12 mouse cellular contexts compared by ENCODE assay signal in the genomic region with DNA sequence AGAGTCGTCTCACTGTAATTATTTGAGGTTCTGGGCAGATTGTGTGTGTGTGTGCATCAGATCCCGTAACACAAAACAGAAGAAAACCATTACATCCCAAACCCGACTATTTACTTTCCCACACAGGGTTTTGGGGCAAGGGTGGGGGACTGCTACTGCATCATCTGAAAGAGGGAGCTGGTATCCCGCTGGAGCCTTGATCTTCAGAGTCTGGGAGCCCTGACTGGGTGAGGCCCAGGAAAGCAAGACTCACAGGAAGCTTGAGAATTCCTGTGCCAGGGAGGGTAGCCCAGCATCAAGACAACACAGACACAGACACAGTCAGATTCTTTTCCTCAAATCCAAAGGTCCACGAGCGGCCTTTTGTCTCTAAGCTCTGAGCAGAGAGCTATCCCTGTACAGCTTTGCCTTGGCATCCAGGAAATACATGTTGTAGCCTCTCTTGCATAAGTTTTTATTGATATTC. TPM values are rescaled to one million over a fixed set of nuclear protein-coding genes. Genes with fewer than 3 reads are reported as not detected.
DNase-seq lines count a peak whose midpoint lies in the region; ATAC-seq lines count a peak whose summit lies in the region.
"Had no signal": no experiment of that assay in that cellular context is flagged by ENCODE, and none has a peak within 500 bp of the region (broad histone marks: within the 10 kb centered on the region; RNA-seq: fewer than 3 reads in every experiment).

No protein-coding gene starts in this region.

- H3K27me3 ChIP-seq in heart, embryonic 14.5 days (ENCODE audit: control insufficient read depth, insufficient read depth, low read length): no peaks in the 10 kb centered on the region
- no peaks in the 10 kb centered on the region for H3K27me3 ChIP-seq in embryonic facial prominence, embryonic 11.5 days (ENCODE audit: control insufficient read depth, insufficient read depth, low read length)
- H3K27me3 ChIP-seq in hindbrain, embryonic 11.5 days (ENCODE audit: control insufficient read depth, insufficient read depth, low read length): no peaks in the 10 kb centered on the region

- no peak overlapping the region for H3K27ac ChIP-seq in heart, embryonic 14.5 days (replicated peaks in 1 of 2; ENCODE audit: control insufficient read depth in 1 of 2, insufficient read depth in 1 of 2, low read depth in 2 of 2, low read length in 2 of 2)
- no peak overlapping the region for H3K27ac ChIP-seq in embryonic facial prominence, embryonic 11.5 days (replicated peaks; ENCODE audit: low read depth, low read length)
- no peak overlapping the region for H3K27ac ChIP-seq in hindbrain, embryonic 11.5 days (ENCODE audit: low read depth, low read length)
- H3K27ac ChIP-seq: liver, embryonic 15.5 days had no signal

- WGBS in heart, embryonic 14.5 days: 40% methylated on average over 6 of the region's 6 CpGs
- WGBS in embryonic facial prominence, embryonic 11.5 days: 32% methylated on average over 6 of the region's 6 CpGs
- 29% methylated on average over 6 of the region's 6 CpGs for WGBS in hindbrain, embryonic 11.5 days

- ATAC-seq in heart, embryonic 14.5 days (ENCODE audit: insufficient number of reproducible peaks, insufficient read depth, low FRiP score, low read depth): no peak
- ATAC-seq in embryonic facial prominence, embryonic 11.5 days (replicated peaks; ENCODE audit: insufficient number of reproducible peaks, low FRiP score, low TSS enrichment, low read depth): no peak
- ATAC-seq in hindbrain, embryonic 11.5 days (ENCODE audit: low FRiP score): no peak
- ATAC-seq: intestine, embryonic 16.5 days had no signal

- no peaks in the 10 kb centered on the region for H3K36me3 ChIP-seq in heart, embryonic 14.5 days (ENCODE audit: control insufficient read depth, insufficient read depth, low read length)
- no peaks in the 10 kb centered on the region for H3K36me3 ChIP-seq in embryonic facial prominence, embryonic 11.5 days (replicated peaks; ENCODE audit: control insufficient read depth, insufficient read depth, low read depth, low read length)
- H3K36me3 ChIP-seq in hindbrain, embryonic 11.5 days (ENCODE audit: control insufficient read depth, insufficient read depth, low read length): no peaks in the 10 kb centered on the region
- H3K36me3 ChIP-seq: liver, embryonic 15.5 days had no signal

- no peak overlapping the region for H3K4me3 ChIP-seq in heart, embryonic 14.5 days (ENCODE audit: control insufficient read depth in 1 of 2, insufficient read depth in 1 of 2, low read depth in 1 of 2, low read length in 2 of 2)
- no peak overlapping the region for H3K4me3 ChIP-seq in embryonic facial prominence, embryonic 11.5 days (ENCODE audit: low read depth, low read length)
- H3K4me3 ChIP-seq in hindbrain, embryonic 11.5 days (ENCODE audit: low read depth, low read length): no peak overlapping the region
- H3K4me3 ChIP-seq: liver, embryonic 15.5 days had no signal

- DNase-seq in heart, adult 18-20 months: no peak
- peak; percentile 33 for DNase-seq in embryonic facial prominence, embryonic 11.5 days (ENCODE audit: low spot score)
- peak; percentile 36 for DNase-seq in hindbrain, embryonic 11.5 days (ENCODE audit: low spot score)
- DNase-seq in lung, postnatal 36 days: peak; percentile 50
- no peak for DNase-seq in urinary bladder, postnatal 25 days (ENCODE audit: low spot score)
- DNase-seq in cerebellum, postnatal 4 days (ENCODE audit: low spot score in 2 of 2): no peak
- no peak for DNase-seq in adrenal gland, postnatal 10 days
- DNase-seq: layer of hippocampus, adult 9-11 months; thymus, adult 18-20 months had no signal

- no peaks in the 10 kb centered on the region for H3K9me3 ChIP-seq in heart, embryonic 14.5 days (ENCODE audit: control insufficient read depth, low read length)
- no peaks in the 10 kb centered on the region for H3K9me3 ChIP-seq in embryonic facial prominence, embryonic 11.5 days (replicated peaks; ENCODE audit: control insufficient read depth, low read length)
- no peaks in the 10 kb centered on the region for H3K9me3 ChIP-seq in hindbrain, embryonic 11.5 days (ENCODE audit: control insufficient read depth, low read length)
- H3K9me3 ChIP-seq: liver, embryonic 15.5 days had no signal

- peaks cover 5 to 7% of the 10 kb centered on the region in 2 experiments; a peak in 2 of 4 replicates for H3K4me1 ChIP-seq in heart, embryonic 14.5 days (ENCODE audit: control insufficient read depth in 2 of 2, insufficient read depth in 2 of 2, low read length in 2 of 2)
- no peaks in the 10 kb centered on the region for H3K4me1 ChIP-seq in embryonic facial prominence, embryonic 11.5 days (ENCODE audit: control insufficient read depth, insufficient read depth, low read length)
- H3K4me1 ChIP-seq in hindbrain, embryonic 11.5 days (replicated peaks; ENCODE audit: control insufficient read depth, insufficient read depth, low read length): no peaks in the 10 kb centered on the region
- H3K4me1 ChIP-seq: liver, embryonic 15.5 days had no signal

- peak overlapping the region; percentile 45 for H3K4me2 ChIP-seq in heart, embryonic 14.5 days (ENCODE audit: low read length)
- H3K4me2 ChIP-seq in embryonic facial prominence, embryonic 11.5 days (ENCODE audit: low read depth, low read length): no peak overlapping the region
- H3K4me2 ChIP-seq in hindbrain, embryonic 11.5 days (replicated peaks; ENCODE audit: low read depth, low read length): no peak overlapping the region
- H3K4me2 ChIP-seq: liver, embryonic 15.5 days had no signal

- H3K9ac ChIP-seq in heart, embryonic 14.5 days (ENCODE audit: low read length): peak overlapping the region; percentile 25; the same call in 1 of the 2 replicates
- no peak overlapping the region; the same call in none of the 2 replicates for H3K9ac ChIP-seq in embryonic facial prominence, embryonic 11.5 days (replicated peaks; ENCODE audit: low read length)
- no peak overlapping the region for H3K9ac ChIP-seq in hindbrain, embryonic 11.5 days (ENCODE audit: low read depth, low read length)
- H3K9ac ChIP-seq: liver, embryonic 15.5 days had no signal

RNA-seq across cellular contexts. Expression of a gene that starts 41.0 kb away (rescaled TPM):
- 26.7 and 27.0 TPM in 2 replicates for polyA plus RNA-seq in heart, embryonic 14.5 days (2014; fragmentation: Nextera tagmentation; extraction: Ambion mirVana)
- 10 to 100 TPM; 36.7 to 37.1 TPM for total RNA-seq in heart, adult 18-20 months (2021)
- polyA plus RNA-seq in embryonic facial prominence, embryonic 11.5 days (2014; fragmentation: Nextera tagmentation; extraction: Ambion mirVana): 63.5 and 68.9 TPM in 2 replicates
- 18.5 and 23.5 TPM in 2 replicates for polyA plus RNA-seq in hindbrain, embryonic 11.5 days (2014; fragmentation: Nextera tagmentation; extraction: Ambion mirVana)
- total RNA-seq in adrenal gland, postnatal 10 days (2021): 10 to 100 TPM; 32.0 to 38.6 TPM

Comparison
In these comparisons a context has a peak if more than half of its experiments do, and no peak if none do; other contexts are left out.
1. DNase-seq: peak in embryonic facial prominence, embryonic 11.5 days (single experiment), hindbrain, embryonic 11.5 days (single experiment) and lung, postnatal 36 days (single experiment); none in heart, adult 18-20 months (0 of 2), urinary bladder, postnatal 25 days (single experiment), cerebellum, postnatal 4 days (0 of 2) and adrenal gland, postnatal 10 days (single experiment).